Mouse (Mus musculus): ENCODE data around the gene Gigyf2.

GRCm38 (mm10) chr1:87471914-87472313 is 145.1 kb downstream of the Gigyf2 start:
- no peak for TF ChIP-seq CTCF (IDR thresholded peaks at IDR 0.05; ENCODE audit: low read depth)
- no peak for TF ChIP-seq EP300 (optimal IDR thresholded peaks at IDR 0.05)
